In genomic region chr17:80660234-80660633, GRCm38 (mm10) we compare ENCODE assay signal across 17 mouse cellular contexts.
DNase-seq lines count a peak whose midpoint lies in the region; ATAC-seq and TF ChIP-seq lines count a peak whose summit lies in the region.
"Had no signal": no experiment of that assay in that cellular context is flagged by ENCODE, and none has a peak within 500 bp of the region (broad histone marks: within the 10 kb centered on the region; RNA-seq: fewer than 3 reads in every experiment).

No protein-coding gene starts in this region.

- H3ac ChIP-seq in myocyte (ENCODE audit: control insufficient read depth, insufficient read length), result no peak overlapping the region

- no peaks in the 10 kb centered on the region for H3K9me3 ChIP-seq in forebrain, embryonic 16.5 days (ENCODE audit: control insufficient read depth, low read length)
- H3K9me3 ChIP-seq in forebrain, embryonic 15.5 days, result no peaks in the 10 kb centered on the region
- no peaks in the 10 kb centered on the region for H3K9me3 ChIP-seq in midbrain, embryonic 14.5 days (ENCODE audit: control insufficient read depth, low read length)
- no peaks in the 10 kb centered on the region for H3K9me3 ChIP-seq in midbrain, embryonic 13.5 days
- H3K9me3 ChIP-seq: embryonic facial prominence, embryonic 13.5 days; intestine, embryonic 15.5 days; limb, embryonic 13.5 days; liver, embryonic 15.5 days; stomach, embryonic 15.5 days had no signal

- no peaks in the 10 kb centered on the region for H3K27me3 ChIP-seq in forebrain, embryonic 16.5 days (replicated peaks; ENCODE audit: control insufficient read depth, insufficient read depth, low read length)
- H3K27me3 ChIP-seq in forebrain, embryonic 15.5 days, result no peaks in the 10 kb centered on the region
- H3K27me3 ChIP-seq in midbrain, embryonic 14.5 days (ENCODE audit: control insufficient read depth, insufficient read depth, low read length), result no peaks in the 10 kb centered on the region
- H3K27me3 ChIP-seq in midbrain, embryonic 13.5 days, result no peaks in the 10 kb centered on the region
- no peaks in the 10 kb centered on the region for H3K27me3 ChIP-seq in cerebellum, adult 2 months (ENCODE audit: control insufficient read depth, insufficient read depth, low read length)
- H3K27me3 ChIP-seq in myocyte (ENCODE audit: control insufficient read depth, insufficient read depth, insufficient read length), result no peaks in the 10 kb centered on the region
- H3K27me3 ChIP-seq: embryonic facial prominence, embryonic 13.5 days; intestine, embryonic 15.5 days; limb, embryonic 13.5 days; liver, embryonic 15.5 days; stomach, embryonic 15.5 days had no signal

- no peak overlapping the region for H3K4me3 ChIP-seq in forebrain, embryonic 16.5 days (replicated peaks; ENCODE audit: low read length)
- no peak overlapping the region for H3K4me3 ChIP-seq in forebrain, embryonic 15.5 days
- H3K4me3 ChIP-seq in midbrain, embryonic 14.5 days (replicated peaks; ENCODE audit: low read depth, low read length), result no peak overlapping the region
- no peak overlapping the region for H3K4me3 ChIP-seq in midbrain, embryonic 13.5 days (replicated peaks)
- H3K4me3 ChIP-seq in cerebellum, adult 2 months (replicated peaks; ENCODE audit: insufficient read depth, low read depth, low read length), result no peak overlapping the region
- no peak overlapping the region for H3K4me3 ChIP-seq in myocyte
- H3K4me3 ChIP-seq: embryonic facial prominence, embryonic 13.5 days; intestine, embryonic 15.5 days; left cerebral cortex, adult 2 months; limb, embryonic 13.5 days; liver, embryonic 15.5 days; stomach, embryonic 15.5 days had no signal

- no peak for TF ChIP-seq CTCF in cerebellum, adult 2 months (IDR thresholded peaks at IDR 0.05; ENCODE audit: borderline replicate concordance, insufficient read depth, low read depth, low read length)

- no peak overlapping the region for H3K27ac ChIP-seq in forebrain, embryonic 16.5 days (ENCODE audit: low read length)
- no peak overlapping the region for H3K27ac ChIP-seq in forebrain, embryonic 15.5 days (replicated peaks)
- no peak overlapping the region for H3K27ac ChIP-seq in midbrain, embryonic 14.5 days (replicated peaks; ENCODE audit: low read depth, low read length)
- no peak overlapping the region for H3K27ac ChIP-seq in midbrain, embryonic 13.5 days
- no peak overlapping the region for H3K27ac ChIP-seq in cerebellum, adult 2 months (ENCODE audit: insufficient read depth, low read length)
- H3K27ac ChIP-seq: embryonic facial prominence, embryonic 13.5 days; intestine, embryonic 15.5 days; left cerebral cortex, adult 2 months; limb, embryonic 13.5 days; liver, embryonic 15.5 days; stomach, embryonic 15.5 days had no signal

- 36% methylated on average over 2 of the region's 2 CpGs for WGBS in forebrain, embryonic 16.5 days
- 38% methylated on average over 2 of the region's 2 CpGs for WGBS in forebrain, embryonic 15.5 days
- WGBS in midbrain, embryonic 14.5 days, result 51% methylated on average over 2 of the region's 2 CpGs
- 44% methylated on average over 2 of the region's 2 CpGs for WGBS in midbrain, embryonic 13.5 days
- 6% methylated on average over 2 of the region's 2 CpGs for WGBS in cerebellum, adult 2 months

- peak; percentile 56; the same call in 1 of the 2 replicates for ATAC-seq in forebrain, embryonic 16.5 days
- no peak for ATAC-seq in forebrain, embryonic 15.5 days (replicated peaks)
- ATAC-seq in midbrain, embryonic 14.5 days (ENCODE audit: low FRiP score, low TSS enrichment), result no peak
- ATAC-seq in midbrain, embryonic 13.5 days, result no peak
- ATAC-seq: intestine, embryonic 15.5 days had no signal

- no peak for TF ChIP-seq POLR2A in cerebellum, adult 2 months (IDR thresholded peaks at IDR 0.05; ENCODE audit: borderline replicate concordance, insufficient read depth, low read length)
- TF ChIP-seq POLR2A in myocyte (IDR thresholded peaks at IDR 0.05; ENCODE audit: insufficient read length, low read depth), result no peak

- H3K79me2 ChIP-seq in myocyte (ENCODE audit: control insufficient read depth, insufficient read depth), result no peaks in the 10 kb centered on the region

- H3K4me2 ChIP-seq in forebrain, embryonic 16.5 days (ENCODE audit: low read length), result no peak overlapping the region
- no peak overlapping the region for H3K4me2 ChIP-seq in forebrain, embryonic 15.5 days (replicated peaks)
- H3K4me2 ChIP-seq in midbrain, embryonic 14.5 days (ENCODE audit: low read length), result no peak overlapping the region
- no peak overlapping the region for H3K4me2 ChIP-seq in midbrain, embryonic 13.5 days (replicated peaks)
- no peak overlapping the region for H3K4me2 ChIP-seq in myocyte (ENCODE audit: low read depth)
- H3K4me2 ChIP-seq: embryonic facial prominence, embryonic 13.5 days; heart, embryonic 11.5 days; intestine, embryonic 15.5 days; limb, embryonic 13.5 days; liver, embryonic 15.5 days; stomach, embryonic 15.5 days had no signal

- DNase-seq in midbrain, embryonic 14.5 days, result peak; percentile 26
- DNase-seq in cerebellum, adult 2 months, result peak; percentile 85 to 92
- DNase-seq in urinary bladder, adult 2 months (ENCODE audit: low spot score), result no peak
- DNase-seq: gastrocnemius, postnatal 14 days; heart, postnatal 36 days; lung, postnatal 14 days had no signal

- H3K36me3 ChIP-seq in forebrain, embryonic 16.5 days (ENCODE audit: control insufficient read depth, insufficient read depth), result no peaks in the 10 kb centered on the region; the same call in 1 of the 2 replicates
- H3K36me3 ChIP-seq in forebrain, embryonic 15.5 days, result no peaks in the 10 kb centered on the region
- H3K36me3 ChIP-seq in midbrain, embryonic 14.5 days (ENCODE audit: control insufficient read depth, insufficient read depth, low read length), result peaks cover 5% of the 10 kb centered on the region
- H3K36me3 ChIP-seq in midbrain, embryonic 13.5 days, result peaks cover 4% of the 10 kb centered on the region; the same call in 1 of the 2 replicates
- H3K36me3 ChIP-seq in myocyte (ENCODE audit: control insufficient read depth, insufficient read depth), result no peaks in the 10 kb centered on the region
- H3K36me3 ChIP-seq: intestine, embryonic 15.5 days had no signal

- H3K4me1 ChIP-seq in forebrain, embryonic 16.5 days (replicated peaks; ENCODE audit: control insufficient read depth, insufficient read depth, low read length), result peaks cover 14% of the 10 kb centered on the region
- peaks cover 9% of the 10 kb centered on the region; the same call in 1 of the 2 replicates for H3K4me1 ChIP-seq in forebrain, embryonic 15.5 days
- H3K4me1 ChIP-seq in midbrain, embryonic 14.5 days (ENCODE audit: control insufficient read depth, insufficient read depth, low read length), result peaks cover 6% of the 10 kb centered on the region; the same call in 1 of the 2 replicates
- peaks cover 16% of the 10 kb centered on the region for H3K4me1 ChIP-seq in midbrain, embryonic 13.5 days (replicated peaks)
- H3K4me1 ChIP-seq in cerebellum, adult 2 months (ENCODE audit: control insufficient read depth, insufficient read depth, low read length), result peaks cover 47% of the 10 kb centered on the region
- H3K4me1 ChIP-seq: liver, embryonic 15.5 days; stomach, embryonic 15.5 days had no signal

- no peak overlapping the region for H3K9ac ChIP-seq in forebrain, embryonic 16.5 days (replicated peaks; ENCODE audit: low read depth, low read length)
- H3K9ac ChIP-seq in forebrain, embryonic 15.5 days (replicated peaks), result no peak overlapping the region
- H3K9ac ChIP-seq in midbrain, embryonic 14.5 days (replicated peaks; ENCODE audit: low read length), result no peak overlapping the region
- no peak overlapping the region for H3K9ac ChIP-seq in midbrain, embryonic 13.5 days (replicated peaks)
- H3K9ac ChIP-seq: embryonic facial prominence, embryonic 13.5 days; intestine, embryonic 15.5 days; limb, embryonic 13.5 days; liver, embryonic 15.5 days; stomach, embryonic 15.5 days had no signal

TF ChIP-seq in myocyte, 11 proteins besides CTCF, POLR2A, EP300 and RAD21:
- TF ChIP-seq E2F4 (IDR thresholded peaks at IDR 0.05; ENCODE audit: insufficient read depth) (no peak), POLR2AphosphoS2 (IDR thresholded peaks at IDR 0.05; ENCODE audit: insufficient read length, low read depth) (no peak), CEBPB (IDR thresholded peaks at IDR 0.05; ENCODE audit: insufficient read depth, poor library complexity, severe bottlenecking) (no peak), MYOD1 (IDR thresholded peaks at IDR 0.05; ENCODE audit: control insufficient read depth in 1 of 3, insufficient read length in 2 of 3, low read depth in 2 of 3) (peak in 2 of 3 experiments; percentile 38 to 44), USF1 (IDR thresholded peaks at IDR 0.05; ENCODE audit: low read depth) (no peak), MYOG (IDR thresholded peaks at IDR 0.05; ENCODE audit: control insufficient read depth in 1 of 3, insufficient read depth in 1 of 3, insufficient read length in 2 of 3, low read depth in 2 of 3) (no peak), MAX (IDR thresholded peaks at IDR 0.05; ENCODE audit: low read depth) (no peak), SRF (IDR thresholded peaks at IDR 0.05; ENCODE audit: control insufficient read depth, insufficient read length, low read depth) (no peak), TCF12 (IDR thresholded peaks at IDR 0.05; ENCODE audit: insufficient read depth, poor library complexity, severe bottlenecking) (no peak)
